In the genomic region with DNA sequence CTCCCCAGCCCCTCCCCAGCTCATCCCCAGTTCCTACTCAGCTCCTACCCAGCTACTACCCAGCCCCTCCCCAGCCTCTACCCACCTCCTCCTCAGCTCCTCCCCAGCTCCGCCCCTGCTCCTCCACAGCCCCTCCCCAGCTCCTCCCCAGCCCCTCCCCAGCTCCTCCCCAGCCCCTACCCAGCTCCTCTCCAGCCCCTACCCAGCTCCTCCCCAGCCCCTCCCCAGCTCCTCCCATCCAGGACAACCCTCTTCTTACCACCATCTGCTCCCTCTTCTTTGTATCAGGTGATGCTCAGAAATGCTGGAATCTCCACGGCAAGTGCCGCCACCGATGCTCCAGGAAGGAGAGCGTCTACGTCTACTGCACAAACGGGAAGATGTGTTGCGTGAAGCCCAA, we compare ENCODE assay signal across 22 mouse cellular contexts. TPM values are rescaled to one million over a fixed set of nuclear protein-coding genes. Genes with fewer than 3 reads are reported as not detected.
A peak's percentile ranks its signal among the peaks of the same experiment; 100 is the strongest.
DNase-seq lines count a peak whose midpoint lies in the region; ATAC-seq lines count a peak whose summit lies in the region.
"Had no signal": no experiment of that assay in that cellular context is flagged by ENCODE, and none has a peak within 500 bp of the region (broad histone marks: within the 10 kb centered on the region; RNA-seq: fewer than 3 reads in every experiment).

No protein-coding gene starts in this region.

- H3K36me3 ChIP-seq in forebrain, embryonic 11.5 days (ENCODE audit: control insufficient read depth, insufficient read depth, low read length), result no peaks in the 10 kb centered on the region
- H3K36me3 ChIP-seq in forebrain, embryonic 12.5 days (replicated peaks), result no peaks in the 10 kb centered on the region
- H3K36me3 ChIP-seq: embryonic facial prominence, embryonic 13.5 days; limb, embryonic 13.5 days had no signal

- H3K4me2 ChIP-seq in forebrain, embryonic 11.5 days (ENCODE audit: low read depth, low read length, severe bottlenecking), result no peak overlapping the region
- no peak overlapping the region for H3K4me2 ChIP-seq in forebrain, embryonic 12.5 days
- H3K4me2 ChIP-seq: embryonic facial prominence, embryonic 13.5 days; limb, embryonic 13.5 days had no signal

- H3K27me3 ChIP-seq in forebrain, embryonic 11.5 days (ENCODE audit: control insufficient read depth, insufficient read depth, low read length), result no peaks in the 10 kb centered on the region
- no peaks in the 10 kb centered on the region for H3K27me3 ChIP-seq in forebrain, embryonic 12.5 days
- H3K27me3 ChIP-seq: embryonic facial prominence, embryonic 13.5 days; limb, embryonic 13.5 days had no signal

- H3K4me1 ChIP-seq in forebrain, embryonic 11.5 days (replicated peaks; ENCODE audit: control insufficient read depth, insufficient read depth, low read length), result no peaks in the 10 kb centered on the region
- H3K4me1 ChIP-seq in forebrain, embryonic 12.5 days, result no peaks in the 10 kb centered on the region
- H3K4me1 ChIP-seq: embryonic facial prominence, embryonic 13.5 days; limb, embryonic 13.5 days had no signal

- no peak overlapping the region for H3K9ac ChIP-seq in forebrain, embryonic 11.5 days (ENCODE audit: low read length)
- no peak overlapping the region for H3K9ac ChIP-seq in forebrain, embryonic 12.5 days
- H3K9ac ChIP-seq: embryonic facial prominence, embryonic 13.5 days; limb, embryonic 13.5 days had no signal

- WGBS in forebrain, embryonic 11.5 days, result 29% methylated on average over 8 of the region's 8 CpGs
- WGBS in forebrain, embryonic 12.5 days, result 37% methylated on average over 8 of the region's 8 CpGs

- 0 out of 2 replicates have a peak, but pooled peaks have one; percentile 27 for ATAC-seq in forebrain, embryonic 11.5 days (replicated peaks; ENCODE audit: low FRiP score)
- ATAC-seq in forebrain, embryonic 12.5 days (ENCODE audit: low FRiP score), result no peak
- ATAC-seq: hindbrain, embryonic 16.5 days had no signal

- no peaks in the 10 kb centered on the region for H3K9me3 ChIP-seq in forebrain, embryonic 11.5 days (ENCODE audit: control insufficient read depth, low read length)
- H3K9me3 ChIP-seq in forebrain, embryonic 12.5 days, result no peaks in the 10 kb centered on the region
- H3K9me3 ChIP-seq: embryonic facial prominence, embryonic 13.5 days; limb, embryonic 13.5 days had no signal

- peak; percentile 57 for DNase-seq in forebrain, embryonic 11.5 days (ENCODE audit: low spot score)
- peak; percentile 12 for DNase-seq in layer of hippocampus, adult 11-12 months (ENCODE audit: low spot score)
- DNase-seq in layer of hippocampus, adult 9-11 months, result no peak
- peak; percentile 72 for DNase-seq in ES-CJ7 (ENCODE audit: low read depth, low spot score)
- peak; percentile 56 for DNase-seq in embryo, embryonic 9.5 days (ENCODE audit: extremely low spot score)
- no peak for DNase-seq in adrenal gland, adult 2 months
- no peak for DNase-seq in thymus, adult 18-20 months
- DNase-seq: B cell, adult 2 months; cerebellum, adult 11-12 months; heart, postnatal 10 days; kidney, adult 18-20 months; lung, adult 18-20 months; right cerebral cortex, adult 18-20 months had no signal

- no peak overlapping the region for H3K27ac ChIP-seq in forebrain, embryonic 11.5 days (ENCODE audit: low read depth, low read length)
- H3K27ac ChIP-seq in forebrain, embryonic 12.5 days, result no peak overlapping the region
- H3K27ac ChIP-seq: embryonic facial prominence, embryonic 13.5 days; limb, embryonic 13.5 days had no signal

- no peak overlapping the region for H3K4me3 ChIP-seq in forebrain, embryonic 11.5 days (ENCODE audit: low read depth, low read length)
- H3K4me3 ChIP-seq in forebrain, embryonic 12.5 days (replicated peaks), result no peak overlapping the region
- H3K4me3 ChIP-seq: embryonic facial prominence, embryonic 13.5 days; limb, embryonic 13.5 days had no signal

RNA-seq across cellular contexts. Expression of gene Defb36, which starts 8.1 kb away (rescaled TPM):
- polyA plus RNA-seq in forebrain, embryonic 11.5 days (2014; fragmentation: Nextera tagmentation; extraction: Ambion mirVana), result not detected in 2 replicates
- polyA plus RNA-seq in forebrain, embryonic 12.5 days (2016; fragmentation: Nextera tagmentation; extraction: Ambion mirVana), result not detected in 2 replicates
- total RNA-seq in adrenal gland, adult 2 months (2021), result under 1 TPM in 1 of 2 experiments, not detected in 1; 0.73 TPM
- 0.86 and 0.95 TPM in 2 replicates for polyA plus RNA-seq in adrenal gland, adult 2 months (2012; rRNA removed)
- total RNA-seq: granulocyte monocyte progenitor cell, adult 5-6 weeks; heart, postnatal 10 days; megakaryocyte, adult 5-6 weeks; MEL; neutrophil, adult 5-6 weeks had no signal
- polyA plus RNA-seq: embryonic facial prominence, embryonic 13.5 days; hindbrain, embryonic 16.5 days; limb, embryonic 13.5 days had no signal

RNA-seq across cellular contexts. Expression of gene Defb25, which starts 10.7 kb away (rescaled TPM):
- not detected in 2 replicates for polyA plus RNA-seq in forebrain, embryonic 11.5 days (2014; fragmentation: Nextera tagmentation; extraction: Ambion mirVana)
- polyA plus RNA-seq in forebrain, embryonic 12.5 days (2016; fragmentation: Nextera tagmentation; extraction: Ambion mirVana), result not detected in 2 replicates
- total RNA-seq in adrenal gland, adult 2 months (2021), result not detected
- polyA plus RNA-seq in adrenal gland, adult 2 months (2012; rRNA removed), result 1.0 TPM in 1 of 2 replicates, not detected in the other
- total RNA-seq: granulocyte monocyte progenitor cell, adult 5-6 weeks; heart, postnatal 10 days; megakaryocyte, adult 5-6 weeks; MEL; neutrophil, adult 5-6 weeks had no signal
- polyA plus RNA-seq: embryonic facial prominence, embryonic 13.5 days; hindbrain, embryonic 16.5 days had no signal

RNA-seq across cellular contexts. Expression of gene Defb45, which starts 13.0 kb away (rescaled TPM):
- polyA plus RNA-seq in forebrain, embryonic 11.5 days (2014; fragmentation: Nextera tagmentation; extraction: Ambion mirVana), result not detected in 2 replicates
- not detected in 2 replicates for polyA plus RNA-seq in forebrain, embryonic 12.5 days (2016; fragmentation: Nextera tagmentation; extraction: Ambion mirVana)
- not detected for total RNA-seq in adrenal gland, adult 2 months (2021)
- not detected in 2 replicates for polyA plus RNA-seq in adrenal gland, adult 2 months (2012; rRNA removed)
- total RNA-seq: adrenal gland, postnatal 4 days; granulocyte monocyte progenitor cell, adult 5-6 weeks; heart, postnatal 10 days; megakaryocyte, adult 5-6 weeks; MEL; neutrophil, adult 5-6 weeks had no signal
- polyA plus RNA-seq: embryonic facial prominence, embryonic 13.5 days; hindbrain, embryonic 16.5 days; limb, embryonic 13.5 days had no signal

RNA-seq across cellular contexts. Expression of gene Rem1, which starts 14.6 kb away (rescaled TPM):
- 0.21 and 0.32 TPM in 2 replicates for polyA plus RNA-seq in forebrain, embryonic 11.5 days (2014; fragmentation: Nextera tagmentation; extraction: Ambion mirVana)
- polyA plus RNA-seq in forebrain, embryonic 12.5 days (2016; fragmentation: Nextera tagmentation; extraction: Ambion mirVana), result 0.26 and 0.38 TPM in 2 replicates
- 10 to 100 TPM; 11.3 to 18.1 TPM for total RNA-seq in adrenal gland, adult 2 months (2021)
- 11.9 and 21.0 TPM in 2 replicates for polyA plus RNA-seq in adrenal gland, adult 2 months (2012; rRNA removed)
- total RNA-seq: MEL had no signal

RNA-seq across cellular contexts. Expression of gene Defb19, which starts 32.1 kb away (rescaled TPM):
- not detected in 2 replicates for polyA plus RNA-seq in forebrain, embryonic 11.5 days (2014; fragmentation: Nextera tagmentation; extraction: Ambion mirVana)
- polyA plus RNA-seq in forebrain, embryonic 12.5 days (2016; fragmentation: Nextera tagmentation; extraction: Ambion mirVana), result not detected in 2 replicates
- under 1 TPM in 1 of 2 experiments, not detected in 1; 0.90 TPM for total RNA-seq in adrenal gland, adult 2 months (2021)
- not detected in 2 replicates for polyA plus RNA-seq in adrenal gland, adult 2 months (2012; rRNA removed)
- total RNA-seq: granulocyte monocyte progenitor cell, adult 5-6 weeks; heart, postnatal 10 days; megakaryocyte, adult 5-6 weeks; MEL; neutrophil, adult 5-6 weeks had no signal
- polyA plus RNA-seq: embryonic facial prominence, embryonic 13.5 days; hindbrain, embryonic 16.5 days; limb, embryonic 13.5 days had no signal

Comparison
In these comparisons a context has a peak if more than half of its experiments do, and no peak if none do; other contexts are left out.
1. DNase-seq: peak in forebrain, embryonic 11.5 days (single experiment), layer of hippocampus, adult 11-12 months (single experiment), ES-CJ7 (single experiment) and embryo, embryonic 9.5 days (single experiment); none in layer of hippocampus, adult 9-11 months (single experiment), adrenal gland, adult 2 months (single experiment) and thymus, adult 18-20 months (0 of 2).